Mouse (Mus musculus): ENCODE data around the gene Coq7. TPM values are rescaled to one million over a fixed set of nuclear protein-coding genes. Genes with fewer than 3 reads are reported as not detected.

The Coq7 gene
- polyA plus RNA-seq, 1 experiment = 34.6 TPM

- 92% methylated on average over 4 of the region's 4 CpGs for WGBS
- DNase-seq = no peak
- no peaks in the 10 kb centered on the region for H3K36me3 ChIP-seq (ENCODE audit: control insufficient read depth, insufficient read depth, low read length)
- H3K27ac ChIP-seq (ENCODE audit: control insufficient read depth, insufficient read depth, low read length) = no peak overlapping the region
- no peaks in the 10 kb centered on the region for H3K4me1 ChIP-seq (replicated peaks; ENCODE audit: control insufficient read depth, insufficient read depth, low read length)
- no peaks in the 10 kb centered on the region for H3K27me3 ChIP-seq (ENCODE audit: control insufficient read depth, insufficient read depth, low read length)
- H3K4me3 ChIP-seq (ENCODE audit: control insufficient read depth, insufficient read depth, low read length) = no peak overlapping the region
- TF ChIP-seq POLR2A (IDR thresholded peaks at IDR 0.05; ENCODE audit: control insufficient read depth, extremely low read depth, insufficient read depth, low read length, poor library complexity) = no peak
- no peak for TF ChIP-seq CTCF (IDR thresholded peaks at IDR 0.05; ENCODE audit: borderline replicate concordance, control insufficient read depth, extremely low read depth, insufficient read depth, low read length, poor library complexity)
Measured at GRCm38 (mm10) chr7:118526967-118527366, 6.2 kb downstream of the Coq7 start.

DNA sequence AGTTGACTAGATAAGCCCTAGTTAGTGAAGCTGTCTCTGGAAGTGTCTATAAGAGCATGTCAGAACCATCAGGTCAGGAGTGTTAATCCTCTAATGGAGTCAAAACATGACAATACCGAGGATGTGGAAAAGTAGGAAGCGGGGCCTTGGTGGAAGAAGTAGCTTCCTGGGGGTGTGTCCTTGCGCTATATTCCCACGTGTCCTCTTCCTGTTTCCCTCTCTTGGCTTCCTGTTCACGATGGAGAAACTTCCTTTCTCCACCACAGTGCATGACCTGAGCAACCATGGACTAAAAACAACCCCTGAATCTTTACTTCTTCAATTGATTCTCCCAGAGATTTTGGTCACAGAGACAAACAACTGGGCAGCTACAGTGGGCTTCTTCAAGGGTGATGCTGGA lies 11.1 kb downstream of the Coq7 start:
- TF ChIP-seq CTCF (IDR thresholded peaks at IDR 0.05; ENCODE audit: borderline replicate concordance, control insufficient read depth, extremely low read depth, insufficient read depth, low read length, poor library complexity) (no peak), POLR2A (IDR thresholded peaks at IDR 0.05; ENCODE audit: control insufficient read depth, extremely low read depth, insufficient read depth, low read length, poor library complexity) (no peak)
- WGBS = 48% methylated on average over 5 of the region's 5 CpGs

DNA sequence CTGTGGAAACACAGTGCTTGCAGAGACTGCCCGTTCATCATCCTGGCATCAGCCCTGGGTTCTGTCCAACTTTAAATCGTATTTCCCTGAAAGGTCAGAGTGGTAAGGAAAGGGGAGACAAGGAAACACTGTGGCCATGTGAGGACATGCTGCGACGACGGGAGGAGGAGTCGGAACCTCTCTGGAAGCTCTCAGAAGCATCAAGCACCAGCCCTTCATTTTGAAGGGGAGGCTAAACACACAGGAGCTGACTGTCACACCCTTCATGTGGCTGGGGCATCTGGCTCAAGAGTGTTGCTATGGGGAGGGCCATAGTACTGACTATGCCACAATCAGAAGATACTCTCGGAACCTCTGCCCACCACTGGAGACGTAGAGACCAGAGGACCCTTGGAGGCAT lies 13.5 kb downstream of the Coq7 start:
- WGBS = 89% methylated on average over 8 of the region's 8 CpGs
- no peak for DNase-seq
- no peak overlapping the region for H3K4me3 ChIP-seq (ENCODE audit: control insufficient read depth, insufficient read depth, low read length)
- no peaks in the 10 kb centered on the region for H3K36me3 ChIP-seq (ENCODE audit: control insufficient read depth, insufficient read depth, low read length)
- no peaks in the 10 kb centered on the region for H3K27me3 ChIP-seq (ENCODE audit: control insufficient read depth, insufficient read depth, low read length)
- H3K4me1 ChIP-seq (replicated peaks; ENCODE audit: control insufficient read depth, insufficient read depth, low read length) = no peaks in the 10 kb centered on the region
- no peak for TF ChIP-seq CTCF (IDR thresholded peaks at IDR 0.05; ENCODE audit: borderline replicate concordance, control insufficient read depth, extremely low read depth, insufficient read depth, low read length, poor library complexity)
- no peak for TF ChIP-seq POLR2A (IDR thresholded peaks at IDR 0.05; ENCODE audit: control insufficient read depth, extremely low read depth, insufficient read depth, low read length, poor library complexity)
- no peak overlapping the region for H3K27ac ChIP-seq (ENCODE audit: control insufficient read depth, insufficient read depth, low read length)

More for the DNA sequence above, 11.1 kb downstream of the Coq7 start:
- Histone ChIP-seq H3K36me3 (ENCODE audit: control insufficient read depth, insufficient read depth, low read length) (no peaks in the 10 kb centered on the region), H3K27ac (ENCODE audit: control insufficient read depth, insufficient read depth, low read length) (no peak overlapping the region), H3K4me1 (replicated peaks; ENCODE audit: control insufficient read depth, insufficient read depth, low read length) (no peaks in the 10 kb centered on the region), H3K27me3 (ENCODE audit: control insufficient read depth, insufficient read depth, low read length) (no peaks in the 10 kb centered on the region), H3K4me3 (ENCODE audit: control insufficient read depth, insufficient read depth, low read length) (no peak overlapping the region)
- no peak for DNase-seq

- H3K4me3 ChIP-seq (ENCODE audit: control insufficient read depth, insufficient read depth, low read length) = no peak overlapping the region
- 3% methylated on average over 18 of the region's 18 CpGs for WGBS
Measured at GRCm38 (mm10) chr7:118518687-118519086, 14.5 kb downstream of the Coq7 start.

GRCm38 (mm10) chr7:118517819-118518218 lies 15.3 kb downstream of the Coq7 start:
- H3K4me1 ChIP-seq (replicated peaks; ENCODE audit: control insufficient read depth, insufficient read depth, low read length) = no peaks in the 10 kb centered on the region
- WGBS = 70% methylated on average over 2 of the region's 2 CpGs
- no peak for TF ChIP-seq POLR2A (IDR thresholded peaks at IDR 0.05; ENCODE audit: control insufficient read depth, extremely low read depth, insufficient read depth, low read length, poor library complexity)
- no peak for TF ChIP-seq CTCF (IDR thresholded peaks at IDR 0.05; ENCODE audit: borderline replicate concordance, control insufficient read depth, extremely low read depth, insufficient read depth, low read length, poor library complexity)
- H3K27ac ChIP-seq (ENCODE audit: control insufficient read depth, insufficient read depth, low read length) = no peak overlapping the region
- H3K27me3 ChIP-seq (ENCODE audit: control insufficient read depth, insufficient read depth, low read length) = no peaks in the 10 kb centered on the region
- H3K36me3 ChIP-seq (ENCODE audit: control insufficient read depth, insufficient read depth, low read length) = no peaks in the 10 kb centered on the region
- DNase-seq = no peak
- no peak overlapping the region for H3K4me3 ChIP-seq (ENCODE audit: control insufficient read depth, insufficient read depth, low read length)

More at GRCm38 (mm10) chr7:118518687-118519086, 14.5 kb downstream of the Coq7 start:
- no peaks in the 10 kb centered on the region for H3K36me3 ChIP-seq (ENCODE audit: control insufficient read depth, insufficient read depth, low read length)
- peak; percentile 74 for DNase-seq
- H3K27ac ChIP-seq (ENCODE audit: control insufficient read depth, insufficient read depth, low read length) = no peak overlapping the region
- H3K4me1 ChIP-seq (replicated peaks; ENCODE audit: control insufficient read depth, insufficient read depth, low read length) = no peaks in the 10 kb centered on the region
- no peaks in the 10 kb centered on the region for H3K27me3 ChIP-seq (ENCODE audit: control insufficient read depth, insufficient read depth, low read length)
- TF ChIP-seq CTCF (IDR thresholded peaks at IDR 0.05; ENCODE audit: borderline replicate concordance, control insufficient read depth, extremely low read depth, insufficient read depth, low read length, poor library complexity) (peak; percentile 97), POLR2A (IDR thresholded peaks at IDR 0.05; ENCODE audit: control insufficient read depth, extremely low read depth, insufficient read depth, low read length, poor library complexity) (no peak)

DNA sequence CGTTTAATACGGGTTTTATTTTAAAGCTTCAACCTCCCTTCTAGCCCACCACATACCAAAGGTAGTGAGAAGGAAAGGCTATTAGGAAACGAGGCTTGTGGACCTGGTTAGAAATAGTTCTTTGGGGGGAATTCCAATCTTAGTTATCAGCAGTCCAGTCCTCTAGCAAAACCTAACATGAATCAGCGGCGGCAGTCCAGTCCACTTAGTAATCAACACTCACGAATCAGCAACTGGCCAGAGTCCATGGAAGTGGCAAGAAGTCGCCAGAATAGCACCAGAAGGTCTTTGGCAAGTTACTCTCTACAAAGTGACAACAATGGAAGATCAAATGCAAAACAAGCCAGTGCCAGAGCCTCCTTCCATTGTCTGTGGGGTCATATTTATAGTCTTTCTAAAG lies 24.6 kb downstream of the Coq7 start:
- TF ChIP-seq CTCF (IDR thresholded peaks at IDR 0.05; ENCODE audit: borderline replicate concordance, control insufficient read depth, extremely low read depth, insufficient read depth, low read length, poor library complexity) = no peak
- no peak for TF ChIP-seq POLR2A (IDR thresholded peaks at IDR 0.05; ENCODE audit: control insufficient read depth, extremely low read depth, insufficient read depth, low read length, poor library complexity)
- no peak for DNase-seq
- Histone ChIP-seq H3K36me3 (ENCODE audit: control insufficient read depth, insufficient read depth, low read length) (no peaks in the 10 kb centered on the region), H3K27me3 (ENCODE audit: control insufficient read depth, insufficient read depth, low read length) (no peaks in the 10 kb centered on the region), H3K27ac (ENCODE audit: control insufficient read depth, insufficient read depth, low read length) (no peak overlapping the region), H3K4me1 (replicated peaks; ENCODE audit: control insufficient read depth, insufficient read depth, low read length) (no peaks in the 10 kb centered on the region), H3K4me3 (ENCODE audit: control insufficient read depth, insufficient read depth, low read length) (no peak overlapping the region)
- WGBS = 82% methylated on average over 7 of the region's 7 CpGs

DNA sequence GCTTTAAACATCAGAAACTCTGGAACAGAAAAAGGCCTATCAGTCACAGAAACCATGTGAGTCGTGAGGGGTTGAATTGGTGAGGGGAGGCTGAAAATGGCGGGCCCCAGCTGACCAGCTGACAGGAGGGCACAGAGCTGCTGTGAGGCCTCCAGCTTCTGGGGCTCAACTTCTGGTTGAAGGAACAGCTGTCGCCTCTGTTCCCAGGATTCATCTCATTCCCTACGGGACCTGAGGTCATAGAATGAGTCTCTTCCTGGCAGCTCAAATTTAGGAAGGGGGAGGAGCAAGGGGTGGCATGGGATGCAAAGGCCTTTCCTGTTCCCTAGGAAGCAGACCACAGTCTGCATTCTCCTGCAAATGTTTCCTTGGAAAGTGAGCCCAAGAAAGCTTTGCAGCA lies 29.3 kb downstream of the Coq7 start:
- no peak overlapping the region for H3K4me3 ChIP-seq (ENCODE audit: control insufficient read depth, insufficient read depth, low read length)
- no peaks in the 10 kb centered on the region for H3K36me3 ChIP-seq (ENCODE audit: control insufficient read depth, insufficient read depth, low read length)
- TF ChIP-seq CTCF (IDR thresholded peaks at IDR 0.05; ENCODE audit: borderline replicate concordance, control insufficient read depth, extremely low read depth, insufficient read depth, low read length, poor library complexity) = no peak
- no peak for TF ChIP-seq POLR2A (IDR thresholded peaks at IDR 0.05; ENCODE audit: control insufficient read depth, extremely low read depth, insufficient read depth, low read length, poor library complexity)
- H3K27ac ChIP-seq (ENCODE audit: control insufficient read depth, insufficient read depth, low read length) = no peak overlapping the region
- DNase-seq = no peak
- H3K27me3 ChIP-seq (ENCODE audit: control insufficient read depth, insufficient read depth, low read length) = no peaks in the 10 kb centered on the region
- H3K4me1 ChIP-seq (replicated peaks; ENCODE audit: control insufficient read depth, insufficient read depth, low read length) = 0 out of 2 replicates have a peak, but pooled peaks cover 3% of the 10 kb centered on the region
- 95% methylated on average over 4 of the region's 4 CpGs for WGBS
